9 mouse cellular contexts compared by ENCODE assay signal in the genomic region with DNA sequence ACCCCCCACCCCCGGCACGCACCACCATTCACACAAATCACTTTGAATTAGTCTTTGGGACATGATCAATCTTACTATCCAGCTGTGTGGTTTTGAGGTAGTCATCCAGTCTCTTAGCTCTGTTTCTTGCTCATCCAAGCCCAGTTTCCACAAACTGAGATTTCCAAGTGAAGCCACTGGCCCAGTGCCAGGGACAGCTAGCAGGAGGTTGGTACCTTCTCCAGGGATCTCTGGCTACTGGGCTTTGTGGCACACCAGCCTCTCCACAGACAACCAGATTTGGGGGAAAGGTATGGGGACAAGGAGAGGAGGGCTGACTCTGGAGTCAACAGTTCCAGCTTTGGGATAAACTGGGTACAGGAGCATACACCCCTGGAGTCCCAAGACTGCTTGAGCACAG. TPM values are rescaled to one million over a fixed set of nuclear protein-coding genes. Genes with fewer than 3 reads are reported as not detected.
DNase-seq lines count a peak whose midpoint lies in the region; ATAC-seq and TF ChIP-seq lines count a peak whose summit lies in the region.
"Had no signal": no experiment of that assay in that cellular context is flagged by ENCODE, and none has a peak within 500 bp of the region (broad histone marks: within the 10 kb centered on the region; RNA-seq: fewer than 3 reads in every experiment).

No protein-coding gene starts in this region.

- H3K4me2 ChIP-seq in heart, embryonic 12.5 days, result peak overlapping the region; percentile 72
- H3K4me2 ChIP-seq in forebrain, postnatal 0 days (ENCODE audit: low read depth), result peak overlapping the region; percentile 51
- peak overlapping the region; percentile 58 for H3K4me2 ChIP-seq in liver, embryonic 12.5 days

- H3K9me3 ChIP-seq in heart, embryonic 12.5 days (replicated peaks), result no peaks in the 10 kb centered on the region
- H3K9me3 ChIP-seq in forebrain, postnatal 0 days (ENCODE audit: low read length), result no peaks in the 10 kb centered on the region
- H3K9me3 ChIP-seq in liver, embryonic 12.5 days (replicated peaks), result no peaks in the 10 kb centered on the region

- H3K27me3 ChIP-seq in heart, embryonic 12.5 days (replicated peaks), result peaks cover 19% of the 10 kb centered on the region
- no peaks in the 10 kb centered on the region; the same call in 1 of the 2 replicates for H3K27me3 ChIP-seq in forebrain, postnatal 0 days (ENCODE audit: insufficient read depth, low read length)
- peaks cover 42% of the 10 kb centered on the region for H3K27me3 ChIP-seq in liver, embryonic 12.5 days (replicated peaks)

- H3K4me1 ChIP-seq in heart, embryonic 12.5 days (replicated peaks), result peaks cover 16% of the 10 kb centered on the region
- H3K4me1 ChIP-seq in forebrain, postnatal 0 days (ENCODE audit: insufficient read depth), result peaks cover 9% of the 10 kb centered on the region; the same call in 1 of the 2 replicates
- H3K4me1 ChIP-seq in liver, embryonic 12.5 days, result peaks cover 31% of the 10 kb centered on the region

- WGBS in heart, embryonic 12.5 days, result 56% methylated on average over 2 of the region's 2 CpGs
- WGBS in forebrain, postnatal 0 days, result 41% methylated on average over 2 of the region's 2 CpGs
- WGBS in liver, embryonic 12.5 days (ENCODE audit: insufficient replicate concordance), result 21% methylated on average over 2 of the region's 2 CpGs

- no peak for DNase-seq in heart, postnatal 4 days
- peak; percentile 32 for DNase-seq in NIH3T3 (ENCODE audit: low read depth)
- DNase-seq in forebrain, postnatal 0 days, result no peak
- DNase-seq in ovary, postnatal 10 days (ENCODE audit: low spot score), result no peak
- no peak for DNase-seq in frontal cortex, postnatal 14 days (ENCODE audit: low spot score in 2 of 2)
- no peak for DNase-seq in layer of hippocampus, adult 9-11 months

- H3K27ac ChIP-seq in heart, embryonic 12.5 days (ENCODE audit: poor library complexity, severe bottlenecking), result no peak overlapping the region
- H3K27ac ChIP-seq in forebrain, postnatal 0 days (ENCODE audit: low read depth, low read length), result no peak overlapping the region
- no peak overlapping the region for H3K27ac ChIP-seq in liver, embryonic 12.5 days

- no peak overlapping the region for H3K9ac ChIP-seq in heart, embryonic 12.5 days
- H3K9ac ChIP-seq in forebrain, postnatal 0 days, result no peak overlapping the region
- H3K9ac ChIP-seq in liver, embryonic 12.5 days, result no peak overlapping the region

- H3K4me3 ChIP-seq in heart, embryonic 12.5 days, result peak overlapping the region; percentile 37; the same call in 1 of the 2 replicates
- no peak overlapping the region for H3K4me3 ChIP-seq in forebrain, postnatal 0 days (ENCODE audit: low read depth, low read length)
- H3K4me3 ChIP-seq in liver, embryonic 12.5 days, result peak overlapping the region; percentile 21; the same call in 1 of the 2 replicates

- ATAC-seq in heart, embryonic 12.5 days (ENCODE audit: insufficient number of reproducible peaks, low FRiP score), result no peak
- no peak for ATAC-seq in forebrain, postnatal 0 days
- no peak for ATAC-seq in liver, embryonic 12.5 days

- TF ChIP-seq CTCF in forebrain, postnatal 0 days (IDR thresholded peaks at IDR 0.05; ENCODE audit: low read depth), result no peak

- H3K36me3 ChIP-seq in heart, embryonic 12.5 days, result no peaks in the 10 kb centered on the region
- no peaks in the 10 kb centered on the region for H3K36me3 ChIP-seq in forebrain, postnatal 0 days (ENCODE audit: insufficient read depth)
- H3K36me3 ChIP-seq in liver, embryonic 12.5 days, result no peaks in the 10 kb centered on the region

RNA-seq across cellular contexts. Expression of gene Fndc11, which starts 0.5 kb away (rescaled TPM):
- polyA plus RNA-seq in heart, embryonic 12.5 days (2016; fragmentation: Nextera tagmentation; extraction: Ambion mirVana), result not detected in 2 replicates
- not detected for total RNA-seq in heart, postnatal 4 days (2021)
- not detected in 2 replicates for total RNA-seq in forebrain, postnatal 0 days (2014; rRNA removed)
- 0.18 and 0.24 TPM in 2 replicates for polyA plus RNA-seq in forebrain, postnatal 0 days (2015; fragmentation: Nextera tagmentation; extraction: Ambion mirVana)
- polyA plus RNA-seq in liver, embryonic 12.5 days (2016; fragmentation: Nextera tagmentation; extraction: Ambion mirVana), result 0.11 and 0.26 TPM in 2 replicates
- total RNA-seq: ES-E14 had no signal

RNA-seq across cellular contexts. Expression of gene Srms, which starts 7.4 kb away (rescaled TPM):
- polyA plus RNA-seq in heart, embryonic 12.5 days (2016; fragmentation: Nextera tagmentation; extraction: Ambion mirVana), result 0.23 and 0.32 TPM in 2 replicates
- total RNA-seq in heart, postnatal 4 days (2021), result under 1 TPM in 1 of 2 experiments, not detected in 1; 0.09 TPM
- 0.15 and 0.43 TPM in 2 replicates for total RNA-seq in forebrain, postnatal 0 days (2014; rRNA removed)
- polyA plus RNA-seq in forebrain, postnatal 0 days (2015; fragmentation: Nextera tagmentation; extraction: Ambion mirVana), result 0.10 TPM in 1 of 2 replicates, not detected in the other
- polyA plus RNA-seq in liver, embryonic 12.5 days (2016; fragmentation: Nextera tagmentation; extraction: Ambion mirVana), result 0.07 and 0.29 TPM in 2 replicates

RNA-seq across cellular contexts. Expression of gene Ptk6, which starts 17.8 kb away (rescaled TPM):
- polyA plus RNA-seq in heart, embryonic 12.5 days (2016; fragmentation: Nextera tagmentation; extraction: Ambion mirVana), result not detected in 2 replicates
- total RNA-seq in heart, postnatal 4 days (2021), result not detected
- total RNA-seq in forebrain, postnatal 0 days (2014; rRNA removed), result not detected in 2 replicates
- polyA plus RNA-seq in forebrain, postnatal 0 days (2015; fragmentation: Nextera tagmentation; extraction: Ambion mirVana), result not detected in 2 replicates
- polyA plus RNA-seq in liver, embryonic 12.5 days (2016; fragmentation: Nextera tagmentation; extraction: Ambion mirVana), result 0.04 TPM in 1 of 2 replicates, not detected in the other

RNA-seq across cellular contexts. Expression of gene Helz2, which starts 21.5 kb away (rescaled TPM):
- 1.7 and 1.9 TPM in 2 replicates for polyA plus RNA-seq in heart, embryonic 12.5 days (2016; fragmentation: Nextera tagmentation; extraction: Ambion mirVana)
- 1 to 10 TPM; 9.2 to 9.4 TPM for total RNA-seq in heart, postnatal 4 days (2021)
- total RNA-seq in forebrain, postnatal 0 days (2014; rRNA removed), result 1.7 and 1.8 TPM in 2 replicates
- 0.10 and 0.24 TPM in 2 replicates for polyA plus RNA-seq in forebrain, postnatal 0 days (2015; fragmentation: Nextera tagmentation; extraction: Ambion mirVana)
- polyA plus RNA-seq in liver, embryonic 12.5 days (2016; fragmentation: Nextera tagmentation; extraction: Ambion mirVana), result 1.7 and 1.8 TPM in 2 replicates

RNA-seq across cellular contexts. Expression of gene Ppdpf, which starts 33.3 kb away (rescaled TPM):
- polyA plus RNA-seq in heart, embryonic 12.5 days (2016; fragmentation: Nextera tagmentation; extraction: Ambion mirVana), result 174 and 175 TPM in 2 replicates
- 10 to 100 TPM; 65.9 to 66.8 TPM for total RNA-seq in heart, postnatal 4 days (2021)
- total RNA-seq in forebrain, postnatal 0 days (2014; rRNA removed), result 239 and 264 TPM in 2 replicates
- polyA plus RNA-seq in forebrain, postnatal 0 days (2015; fragmentation: Nextera tagmentation; extraction: Ambion mirVana), result 402 and 447 TPM in 2 replicates
- polyA plus RNA-seq in liver, embryonic 12.5 days (2016; fragmentation: Nextera tagmentation; extraction: Ambion mirVana), result 114 and 115 TPM in 2 replicates
